Mouse (Mus musculus) megakaryocyte, embryonic 14.5 days (primary cell): ENCODE measurements around the gene Actb.

Source experiments
- FLI1 ChIP-seq: IDR thresholded peaks from 2 replicates; pipeline ENCODE4 v1.6.1; 2012; ENCODE audit warnings: low read length, inconsistent platforms, mixed read lengths
- GATA1 ChIP-seq: IDR thresholded peaks from 3 replicates; pipeline ENCODE4 v1.6.1; 2012; ENCODE audit warnings: mixed read lengths, low read length, inconsistent platforms, borderline replicate concordance

- TF ChIP-seq GATA1 (no peak), FLI1 (no peak)
Observed at GRCm38 (mm10) chr5:142953641-142954040, 47.1 kb upstream of the Actb start.
